Mouse (Mus musculus): ENCODE measurements at regions not wholly inside any gene's neighbourhood (a gene's known extent, or its start where the extent isn't known, plus 50 kb on each side); places are given as distances from the start of the nearest gene placed in this dataset.

- DNase-seq (ENCODE audit: low read depth, low spot score) = no peak
Observed at GRCm38 (mm10) chr6:15865271-15865670, 144.8 kb downstream of the Mdfic start.

DNA sequence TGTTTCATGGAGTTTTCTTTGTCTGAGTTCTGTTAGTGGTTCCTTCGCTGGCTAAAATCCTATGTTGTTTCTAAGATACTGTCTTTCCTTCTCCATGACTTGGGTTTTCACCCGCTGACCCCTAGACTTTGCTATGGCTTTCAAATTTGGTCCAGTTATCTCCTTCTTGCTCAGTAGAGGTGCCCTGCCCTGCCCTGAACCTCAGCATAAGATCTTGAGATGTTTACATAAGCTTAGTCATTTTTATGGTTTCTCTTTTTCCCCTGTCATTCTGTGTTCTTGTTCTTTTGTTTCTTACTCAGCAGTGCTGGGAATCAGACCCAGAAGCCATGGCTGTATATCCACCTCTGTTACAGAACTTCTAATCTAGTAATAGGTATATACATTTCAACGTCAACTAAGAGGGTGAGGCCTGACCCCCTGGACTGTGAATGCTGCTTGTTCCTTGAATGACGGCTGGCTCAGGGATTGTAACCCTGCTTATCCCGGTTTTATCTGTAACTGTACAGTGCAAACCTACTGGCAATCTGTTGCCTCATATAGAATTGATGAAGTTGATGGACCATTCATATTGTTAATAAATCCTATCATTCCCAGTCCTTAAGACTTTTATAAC lies 161.9 kb downstream of the Mdfic start:
- DNase-seq (ENCODE audit: low read depth, low spot score) = no peak

- no peak for DNase-seq (ENCODE audit: low read depth, low spot score)
Observed at GRCm38 (mm10) chr6:15893066-15893465, 172.6 kb downstream of the Mdfic start.

DNA sequence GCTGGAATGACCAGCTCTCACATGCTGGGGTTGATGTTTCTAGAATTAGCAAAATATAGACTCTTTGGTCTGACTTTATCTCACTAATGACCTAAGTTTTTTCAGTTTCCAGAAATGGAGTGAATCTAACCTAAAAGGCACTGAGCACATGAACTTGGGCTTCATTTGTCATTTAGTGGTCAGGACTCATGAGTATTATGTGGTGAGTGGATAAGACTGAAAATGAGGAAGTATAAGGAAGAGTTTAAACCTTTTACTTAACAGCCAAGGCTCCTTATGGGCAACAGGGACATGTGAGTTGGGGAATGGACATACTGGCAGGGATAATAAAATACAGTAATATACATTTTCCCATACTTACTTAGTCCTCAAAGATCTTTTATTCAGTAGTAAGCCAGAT lies 180.0 kb downstream of the Mdfic start:
- no peak for DNase-seq (ENCODE audit: low read depth, low spot score)

DNA sequence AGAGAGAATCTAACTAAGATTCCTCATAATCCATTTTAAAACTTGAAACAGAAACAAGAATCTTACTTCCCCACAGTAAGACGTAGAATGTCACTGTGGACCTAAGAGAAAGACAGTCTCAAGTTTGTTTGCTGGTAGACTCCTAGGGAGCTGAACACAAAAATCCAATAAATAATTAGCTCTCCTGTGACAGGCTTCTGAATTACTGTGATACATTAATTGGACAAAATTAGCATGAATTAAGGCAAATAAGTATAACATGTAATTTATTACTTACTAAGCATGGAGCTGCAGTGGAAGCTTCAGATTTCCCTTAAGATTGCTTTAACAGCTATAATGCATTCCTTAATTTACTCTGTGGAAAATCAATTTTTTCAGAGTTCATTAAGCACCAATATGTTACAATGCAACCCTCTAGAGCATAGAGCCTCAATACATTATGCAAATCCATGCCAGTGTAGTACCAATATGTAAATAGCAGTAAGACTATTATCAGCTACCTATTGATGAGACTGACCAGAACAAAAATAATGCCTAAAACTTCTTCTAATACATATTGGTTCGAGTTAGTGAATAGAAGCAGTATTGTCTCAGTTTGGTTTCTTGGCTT lies 182.3 kb downstream of the Mdfic start:
- DNase-seq (ENCODE audit: low read depth, low spot score) = no peak

DNA sequence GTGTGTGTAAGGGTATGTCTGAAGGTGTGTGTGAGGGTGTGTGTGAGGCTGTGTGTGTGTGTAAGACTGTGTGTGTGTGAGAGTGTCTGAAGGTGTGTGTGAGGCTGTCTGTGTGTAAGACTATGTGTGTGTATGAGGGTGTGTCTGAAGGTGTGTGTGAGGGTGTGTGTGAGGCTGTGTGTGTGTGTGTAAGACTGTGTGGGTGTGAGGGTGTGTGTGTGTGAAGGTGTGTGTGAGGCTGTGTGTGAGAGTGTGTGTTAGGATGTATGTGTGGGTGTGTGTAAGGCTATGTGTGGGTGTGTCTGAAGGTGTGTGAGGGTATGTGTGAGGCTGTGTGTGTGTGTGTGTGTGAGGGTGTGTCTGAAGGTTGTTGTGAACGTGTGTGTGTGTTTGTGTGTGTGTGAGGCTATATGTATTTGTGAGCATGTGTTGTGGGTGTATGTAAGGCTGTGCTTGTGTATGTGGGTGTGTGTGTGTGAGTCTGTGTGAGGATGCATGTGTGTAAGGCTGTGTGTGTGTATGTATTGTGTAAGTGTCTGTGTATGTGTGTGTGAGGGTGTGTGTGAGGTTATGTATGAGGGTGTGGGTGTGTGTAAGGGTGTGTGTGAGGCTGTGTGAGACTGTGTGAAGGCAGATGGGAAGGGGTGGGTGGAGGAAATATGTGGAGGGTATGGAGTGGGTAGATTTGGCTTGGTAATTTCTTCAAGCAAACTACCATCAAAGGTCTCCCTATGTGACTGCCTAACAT lies 190.1 kb downstream of the Mdfic start:
- DNase-seq (ENCODE audit: low read depth, low spot score) = no peak

DNA sequence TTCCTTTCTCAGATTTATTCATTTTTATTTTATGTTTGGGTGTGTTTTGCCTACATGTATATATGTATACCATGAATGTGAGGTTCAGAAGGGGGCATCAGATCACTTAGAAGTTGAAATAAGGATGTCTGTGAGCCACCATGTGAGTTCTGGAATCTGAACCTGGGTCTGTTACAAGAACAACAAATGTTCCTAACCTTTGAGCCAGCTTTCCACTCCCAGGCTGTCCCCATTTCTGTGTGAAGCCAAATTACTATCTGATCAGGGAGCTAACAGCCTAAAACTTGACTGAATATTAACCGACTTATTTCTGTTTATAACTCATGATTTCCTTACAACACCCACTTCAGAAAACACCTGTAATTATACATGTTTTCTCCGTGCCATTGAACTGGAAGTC lies 209.2 kb downstream of the Mdfic start:
- no peak for DNase-seq (ENCODE audit: low read depth, low spot score)

- DNase-seq (ENCODE audit: low read depth, low spot score) = no peak
Observed at GRCm38 (mm10) chr6:15950251-15950650, 229.8 kb downstream of the Mdfic start.

DNA sequence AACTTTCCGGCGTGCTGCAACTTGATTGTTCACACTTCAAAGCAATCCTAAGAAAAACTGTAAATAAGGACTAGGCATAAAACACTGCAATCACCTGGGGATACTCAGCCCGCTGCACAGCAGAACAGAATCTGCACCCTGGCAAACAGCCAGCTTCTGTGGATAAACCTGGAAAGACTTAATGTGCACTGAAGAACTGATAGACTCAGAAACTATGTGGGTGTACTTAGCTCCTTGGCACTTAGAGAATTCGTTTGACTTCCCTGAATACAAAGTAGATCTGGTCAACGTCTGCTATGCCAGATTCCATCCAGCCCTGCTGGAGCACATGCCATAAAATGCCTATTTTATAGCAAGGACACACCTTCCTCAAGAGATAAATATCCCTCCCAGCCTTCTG lies 266.9 kb downstream of the Mdfic start:
- DNase-seq (ENCODE audit: low read depth, low spot score) = peak; percentile 53

Measured in forelimb bud, embryonic 11.5 days (tissue).